Mouse (Mus musculus) liver, embryonic 11.5 days (tissue): ENCODE data around the gene Cst3. TPM values are rescaled to one million over a fixed set of nuclear protein-coding genes. Genes with fewer than 3 reads are reported as not detected.

Experiments used
- ATAC-seq: fragments of 200-750 bp; cut with Nextera tagmentation; replicated peaks from 2 replicates; pipeline ENCODE4 v1.8.0; 2017; ENCODE audit warnings: moderate number of reproducible peaks, mild to moderate bottlenecking, moderate TSS enrichment, moderate library complexity; ENCODE audit not compliant: low FRiP score
- DNase-seq: peaks from one replicate; pipeline ENCODE4 v3.0.0-alpha.2; 2017; ENCODE audit warnings: low spot score
- H3K27ac ChIP-seq: fragments of 300-500 bp; sonication (generic); 2 replicates; pipeline ENCODE4 v1.5.1; 2014; ENCODE audit warnings: mild to moderate bottlenecking, low read depth, low read length, control low read depth
- H3K27me3 ChIP-seq: fragments of 300-500 bp; sonication (generic); replicated peaks from 2 replicates; pipeline ENCODE4 v1.6.1; 2014; ENCODE audit warnings: low read length, mixed read lengths; ENCODE audit not compliant: control insufficient read depth, insufficient read depth
- H3K36me3 ChIP-seq: fragments of 300-500 bp; sonication (generic); 2 replicates; pipeline ENCODE4 v1.6.1; 2014; ENCODE audit warnings: mild to moderate bottlenecking, low read length, moderate library complexity, mixed read lengths; ENCODE audit not compliant: control insufficient read depth, insufficient read depth
- H3K4me1 ChIP-seq: fragments of 300-500 bp; sonication (generic); replicated peaks from 2 replicates; pipeline ENCODE4 v1.6.1; 2014; ENCODE audit warnings: low read length, mixed read lengths; ENCODE audit not compliant: control insufficient read depth, insufficient read depth
- H3K4me2 ChIP-seq: fragments of 300-500 bp; sonication (generic); 2 replicates; pipeline ENCODE4 v1.6.1; 2014; ENCODE audit warnings: mild to moderate bottlenecking, control low read depth, moderate library complexity
- H3K4me3 ChIP-seq: fragments of 300-500 bp; sonication (generic); 2 replicates; pipeline ENCODE4 v1.5.1; 2014; ENCODE audit warnings: low read depth, low read length, control low read depth
- H3K9ac ChIP-seq: fragments of 300-500 bp; sonication (generic); 2 replicates; pipeline ENCODE4 v1.6.1; 2014; ENCODE audit warnings: low read depth, low read length, control low read depth
- H3K9me3 ChIP-seq: fragments of 300-500 bp; sonication (generic); 2 replicates; pipeline ENCODE4 v1.6.1; 2016; ENCODE audit warnings: low read length, inconsistent platforms, mixed read lengths; ENCODE audit not compliant: control insufficient read depth
- WGBS: fragments of 180-500 bp; shearing (Covaris S2); extraction: QIAGEN DNeasy Blood & Tissue Kit; methylation state at CpG from one replicate; pipeline ENCODE4 v1.1.7; 2014; 5-methylcytosine and 5-hydroxymethylcytosine counted together
- polyA plus RNA-seq: library from polyadenylated mRNA; unstranded; fragments of >200 nt; fragmentation: Nextera tagmentation; extraction: Ambion mirVana; gene quantifications from 2 replicates; pipeline ENCODE4 v1.2.1, GENCODE M21; 2014

The Cst3 gene
- polyA plus RNA-seq, 1 experiment from 2014 or later: 224 TPM

DNA sequence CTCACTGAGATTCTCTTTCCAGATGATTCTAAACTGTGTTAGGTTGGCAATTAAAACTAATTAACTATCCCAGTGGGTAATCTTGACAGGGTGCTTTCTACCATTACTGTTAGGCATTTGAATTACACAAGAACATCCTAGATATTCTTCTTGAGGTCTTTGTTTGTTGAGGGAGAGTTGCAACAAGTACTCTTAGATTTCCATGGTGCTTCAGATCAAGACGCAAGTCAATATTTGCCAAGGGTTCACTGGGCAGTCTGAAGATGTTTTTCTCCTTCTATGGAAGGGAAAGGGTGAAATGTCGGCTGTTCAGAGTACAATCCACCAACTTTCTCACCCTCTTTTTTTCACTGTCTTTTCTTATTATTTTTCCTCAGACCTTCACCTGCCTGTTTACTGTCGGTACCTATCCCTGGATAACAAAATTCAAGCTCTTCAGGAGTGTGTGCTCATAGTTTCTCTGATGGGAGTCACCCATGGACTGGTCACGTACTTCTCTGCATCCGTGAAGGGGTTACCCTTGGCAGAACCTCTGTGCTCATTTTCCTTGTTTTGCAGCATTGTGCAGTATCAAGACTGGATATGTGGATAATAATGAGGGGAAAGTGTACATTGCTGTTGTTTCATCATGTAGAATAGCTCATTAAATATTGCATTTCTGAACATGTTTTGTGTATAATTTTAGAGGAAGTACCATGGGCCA, 37.3 kb downstream of the Cst3 start:
- Histone ChIP-seq H3K27ac (no peak overlapping the region), H3K4me2 (no peak overlapping the region), H3K9ac (no peak overlapping the region), H3K9me3 (no peaks in the 10 kb centered on the region), H3K4me1 (no peaks in the 10 kb centered on the region), H3K27me3 (no peaks in the 10 kb centered on the region), H3K36me3 (no peaks in the 10 kb centered on the region), H3K4me3 (no peak overlapping the region)
- DNase-seq: no peak
- WGBS: 82% methylated on average over 5 of the region's 5 CpGs
- ATAC-seq: no peak

DNA sequence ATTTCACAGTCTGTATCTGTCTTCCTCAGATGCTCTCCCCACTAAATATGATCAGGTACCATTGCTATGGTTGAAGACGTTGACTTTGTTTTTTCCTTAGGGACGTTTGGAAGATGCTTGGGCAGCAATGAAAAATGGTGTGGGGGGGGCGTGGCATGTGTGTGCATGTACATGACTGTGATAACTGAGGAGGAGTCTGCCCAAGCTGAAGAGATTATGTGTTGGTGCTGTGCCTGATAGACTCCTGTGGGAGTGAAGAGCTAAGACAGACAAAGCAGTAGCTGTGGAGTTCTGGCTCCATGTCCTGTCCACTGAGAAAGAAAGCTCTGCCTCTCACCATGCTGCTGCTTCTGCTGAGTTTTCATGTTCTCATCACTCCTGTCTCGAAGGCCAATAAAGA, 40.6 kb downstream of the Cst3 start, which contains the start of gene Cst9:
Gene Cst9 (plus strand): TSS at position 236 of the 400 bp plus-strand sequence.
- no peak within 1 kb of the TSS for H3K9ac ChIP-seq
- H3K4me3 ChIP-seq: no peak within 1 kb of the TSS
- no peak within 1 kb of the TSS for H3K27ac ChIP-seq
- H3K36me3 ChIP-seq: no peaks in the 10 kb centered on the region
- no peaks in the 10 kb centered on the region for H3K27me3 ChIP-seq
- WGBS: 59% methylated on average over 4 of the region's 4 CpGs
- no peaks in the 10 kb centered on the region for H3K4me1 ChIP-seq
- no peak for DNase-seq
- H3K4me2 ChIP-seq: no peak within 1 kb of the TSS
- no peaks in the 10 kb centered on the region for H3K9me3 ChIP-seq
- no peak for ATAC-seq

DNA sequence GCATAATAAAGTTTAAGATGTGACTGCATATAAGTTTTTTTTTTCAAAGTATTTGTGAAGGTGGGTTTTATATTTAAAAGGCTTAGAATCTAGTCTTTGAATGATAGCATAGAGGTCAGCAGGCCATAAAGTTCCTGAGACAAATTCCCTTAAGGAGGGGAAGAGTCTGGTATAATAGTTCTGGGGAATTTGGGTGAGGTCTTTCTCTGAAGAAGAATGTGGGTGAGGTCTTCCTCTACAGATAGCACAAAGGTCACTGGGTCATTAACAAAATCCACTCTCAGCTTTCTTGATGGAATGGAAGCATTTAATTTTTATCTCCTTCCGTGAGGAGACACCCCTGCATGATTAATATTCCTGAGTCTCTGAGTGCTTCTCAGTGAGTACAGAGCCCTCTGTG, 49.5 kb downstream of the Cst3 start:
- Histone ChIP-seq H3K27me3 (no peaks in the 10 kb centered on the region), H3K9me3 (no peaks in the 10 kb centered on the region), H3K36me3 (no peaks in the 10 kb centered on the region), H3K9ac (no peak overlapping the region), H3K4me1 (no peaks in the 10 kb centered on the region), H3K4me3 (no peak overlapping the region), H3K27ac (no peak overlapping the region), H3K4me2 (no peak overlapping the region)
- 41% methylated on average over 1 of the region's 1 CpGs for WGBS
- DNase-seq (no peak), ATAC-seq (no peak)

Other genes starting within 250 kb of the Cst3 start
- 104 and 108 TPM in 2 replicates for gene Nxt1, start 203.1 kb downstream of the Cst3 start, polyA plus RNA-seq
- 16.7 and 18.4 TPM in 2 replicates for gene Gzf1, start 194.7 kb downstream of the Cst3 start, polyA plus RNA-seq
- 1.4 and 1.5 TPM in 2 replicates for gene Napb, start 143.2 kb downstream of the Cst3 start, polyA plus RNA-seq
- not detected in 2 replicates for gene Cstl1, start 125.3 kb downstream of the Cst3 start, polyA plus RNA-seq
- gene Cst11, start 104.2 kb downstream of the Cst3 start, polyA plus RNA-seq: not detected in 2 replicates
- gene 8030411F24Rik, start 93.7 kb downstream of the Cst3 start, polyA plus RNA-seq: not detected in 2 replicates
- gene Cst12, start 86.3 kb downstream of the Cst3 start, polyA plus RNA-seq: not detected in 2 replicates
- not detected in 2 replicates for gene Cst8, start 76.9 kb downstream of the Cst3 start, polyA plus RNA-seq
- not detected in 2 replicates for gene Cst13, start 55.6 kb downstream of the Cst3 start, polyA plus RNA-seq
- not detected in 2 replicates for gene Cst9, start 40.5 kb downstream of the Cst3 start, polyA plus RNA-seq
- not detected in 2 replicates for gene 9230104L09Rik, start 10.7 kb downstream of the Cst3 start, polyA plus RNA-seq
- gene Gm1330, start 127.6 kb upstream of the Cst3 start, polyA plus RNA-seq: not detected in 2 replicates
- not detected in 2 replicates for gene Gm10750, start 141.5 kb upstream of the Cst3 start, polyA plus RNA-seq